Mouse (Mus musculus) T-helper 1 cell (primary cell): ENCODE measurements around the gene Gabrg3.

ENCODE experiments used
- in situ Hi-C: fragments of 300-600 bp; cut with MboI, MseI; formaldehyde crosslinking; loops from one replicate; pipeline ENCODE4 v1.15.1; 2025; ENCODE audit warnings: high pct_unique_total_duplicates

The Gabrg3 gene

GRCm38 (mm10) chr7:57386517-57387340 lies at the start of gene Gabrg3:
Gene Gabrg3 (minus strand): TSS chr7:57387188.
- in situ Hi-C loops, result no loop called here

- in situ Hi-C loops, result no loop called here
These were observed 35.7 kb upstream of the Gabrg3 start for GRCm38 (mm10) chr7:57422675-57423074.

- in situ Hi-C loops, result no loop called here
These were observed 34.1 kb upstream of the Gabrg3 start for GRCm38 (mm10) chr7:57421044-57421443.

- in situ Hi-C loops, result no loop called here
These were observed 32.4 kb upstream of the Gabrg3 start, which contains the start of gene Gabrb3 for GRCm38 (mm10) chr7:57419392-57419791. Gene Gabrb3 (plus strand): TSS chr7:57419692.

GRCm38 (mm10) chr7:57412896-57413295 lies 25.9 kb upstream of the Gabrg3 start:
- in situ Hi-C loops, result no loop called here

- in situ Hi-C loops, result no loop called here
These were observed 24.2 kb upstream of the Gabrg3 start for GRCm38 (mm10) chr7:57411163-57411562.

GRCm38 (mm10) chr7:57393551-57393950 lies 6.6 kb upstream of the Gabrg3 start:
- in situ Hi-C loops, result no loop called here

- in situ Hi-C loops, result no loop called here
These were observed 3.1 kb upstream of the Gabrg3 start for GRCm38 (mm10) chr7:57390046-57390445.

GRCm38 (mm10) chr7:57387341-57387654 lies 310 bp upstream of the Gabrg3 start:
- in situ Hi-C loops, result no loop called here

- in situ Hi-C loops, result no loop called here
These were observed 2.9 kb downstream of the Gabrg3 start for GRCm38 (mm10) chr7:57384112-57384511.

GRCm38 (mm10) chr7:57366013-57366390 lies 21.0 kb downstream of the Gabrg3 start:
- in situ Hi-C loops, result no loop called here

GRCm38 (mm10) chr7:57365134-57366012 lies 21.6 kb downstream of the Gabrg3 start:
- in situ Hi-C loops, result no loop called here

GRCm38 (mm10) chr7:57363812-57364211 lies 23.2 kb downstream of the Gabrg3 start:
- in situ Hi-C loops, result no loop called here

GRCm38 (mm10) chr7:57357871-57358540 lies 29.0 kb downstream of the Gabrg3 start:
- in situ Hi-C loops, result no loop called here

- in situ Hi-C loops, result no loop called here
These were observed 30.3 kb downstream of the Gabrg3 start for GRCm38 (mm10) chr7:57356565-57357301.

GRCm38 (mm10) chr7:57348774-57349173 lies 38.2 kb downstream of the Gabrg3 start:
- in situ Hi-C loops, result no loop called here

- in situ Hi-C loops, result no loop called here
These were observed 45.1 kb downstream of the Gabrg3 start for GRCm38 (mm10) chr7:57341910-57342309.

- in situ Hi-C loops, result no loop called here
These were observed 55.8 kb downstream of the Gabrg3 start for GRCm38 (mm10) chr7:57331211-57331610.

GRCm38 (mm10) chr7:57330240-57330639 lies 56.7 kb downstream of the Gabrg3 start:
- in situ Hi-C loops, result no loop called here

- in situ Hi-C loops, result no loop called here
These were observed 62.5 kb downstream of the Gabrg3 start for GRCm38 (mm10) chr7:57324473-57324872.

- in situ Hi-C loops, result no loop called here
These were observed 64.9 kb downstream of the Gabrg3 start for GRCm38 (mm10) chr7:57322086-57322485.
